Mouse (Mus musculus) bone marrow macrophage, adult 2 months (primary cell): ENCODE measurements around the gene Pds5b.

Experiments used
- CTCF ChIP-seq: IDR thresholded peaks from 2 replicates; pipeline ENCODE4 v1.5.1; 2012; ENCODE audit warnings: low read depth, mild to moderate bottlenecking, low read length, moderate library complexity
- POLR2A ChIP-seq: IDR thresholded peaks from 2 replicates; pipeline ENCODE4 v1.6.1; 2012; ENCODE audit warnings: mild to moderate bottlenecking, low read depth, low read length, borderline replicate concordance

GRCm38 (mm10) chr5:150641440-150641839 is 32.1 kb upstream of the Pds5b start:
- TF ChIP-seq CTCF (no peak), POLR2A (no peak)
